Mouse (Mus musculus): ENCODE results near the gene Cbx6. TPM values are rescaled to one million over a fixed set of nuclear protein-coding genes. Genes with fewer than 3 reads are reported as not detected.

The Cbx6 gene
- total RNA-seq, 2 experiments from 2014 or later: 105 to 125 TPM

- no peak for DNase-seq
- intact Hi-C loops (cut with DNase I): no loop called here
Measured at GRCm38 (mm10) chr15:79807050-79807449, 27.4 kb downstream of the Cbx6 start.

- no peak for DNase-seq
- intact Hi-C loops (cut with DNase I): no loop called here
Measured at GRCm38 (mm10) chr15:79805246-79805645, 29.2 kb downstream of the Cbx6 start.

- peak; percentile 62 for DNase-seq
- intact Hi-C loops (cut with DNase I): no loop called here
Measured at GRCm38 (mm10) chr15:79804352-79805071, 30.0 kb downstream of the Cbx6 start, which contains the start of gene Nptxr. Nptxr (minus strand) TSS chr15:79804766.

GRCm38 (mm10) chr15:79803533-79804351 is 30.7 kb downstream of the Cbx6 start:
- intact Hi-C loops (cut with DNase I): no loop called here
- DNase-seq: no peak

GRCm38 (mm10) chr15:79802304-79802703 is 32.2 kb downstream of the Cbx6 start:
- peak; percentile 76 for DNase-seq
- intact Hi-C loops (cut with DNase I): no loop called here

GRCm38 (mm10) chr15:79801646-79802045 is 32.8 kb downstream of the Cbx6 start:
- DNase-seq: no peak
- intact Hi-C loops (cut with DNase I): no loop called here

- intact Hi-C loops (cut with DNase I): no loop called here
- no peak for DNase-seq
Measured at GRCm38 (mm10) chr15:79800701-79801100, 33.8 kb downstream of the Cbx6 start.

- no peak for DNase-seq
- intact Hi-C loops (cut with DNase I): no loop called here
Measured at GRCm38 (mm10) chr15:79798591-79798990, 35.9 kb downstream of the Cbx6 start.

GRCm38 (mm10) chr15:79797680-79798079 is 36.8 kb downstream of the Cbx6 start:
- intact Hi-C loops (cut with DNase I): no loop called here
- no peak for DNase-seq

GRCm38 (mm10) chr15:79797096-79797495 is 37.4 kb downstream of the Cbx6 start:
- intact Hi-C loops (cut with DNase I): no loop called here
- no peak for DNase-seq

GRCm38 (mm10) chr15:79796256-79796655 is 38.2 kb downstream of the Cbx6 start:
- intact Hi-C loops (cut with DNase I): no loop called here

GRCm38 (mm10) chr15:79794173-79794572 is 40.3 kb downstream of the Cbx6 start:
- DNase-seq: no peak
- intact Hi-C loops (cut with DNase I): no loop called here

More at GRCm38 (mm10) chr15:79796256-79796655, 38.2 kb downstream of the Cbx6 start:
- DNase-seq: peak; percentile 57

GRCm38 (mm10) chr15:79793076-79793475 is 41.4 kb downstream of the Cbx6 start:
- no peak for DNase-seq
- intact Hi-C loops (cut with DNase I): no loop called here

GRCm38 (mm10) chr15:79792455-79792854 is 42.0 kb downstream of the Cbx6 start:
- intact Hi-C loops (cut with DNase I): no loop called here
- DNase-seq: peak; percentile 42

- intact Hi-C loops (cut with DNase I): no loop called here
- no peak for DNase-seq
Measured at GRCm38 (mm10) chr15:79791502-79791901, 43.0 kb downstream of the Cbx6 start.

GRCm38 (mm10) chr15:79790905-79791304 is 43.6 kb downstream of the Cbx6 start:
- intact Hi-C loops (cut with DNase I): no loop called here
- no peak for DNase-seq

- no peak for DNase-seq
- intact Hi-C loops (cut with DNase I): no loop called here
Measured at GRCm38 (mm10) chr15:79790111-79790510, 44.4 kb downstream of the Cbx6 start.

GRCm38 (mm10) chr15:79787815-79788214 is 46.7 kb downstream of the Cbx6 start:
- intact Hi-C loops (cut with DNase I): no loop called here
- DNase-seq: no peak

- DNase-seq: no peak
- intact Hi-C loops (cut with DNase I): no loop called here
Measured at GRCm38 (mm10) chr15:79785056-79785455, 49.4 kb downstream of the Cbx6 start.

- DNase-seq: no peak
- intact Hi-C loops (cut with DNase I): no loop called here
Measured at GRCm38 (mm10) chr15:79777749-79778148, 56.7 kb downstream of the Cbx6 start, which contains the start of gene Dnal4. Dnal4 (minus strand) TSS chr15:79777849.

- DNase-seq: no peak
- intact Hi-C loops (cut with DNase I): no loop called here
Measured at GRCm38 (mm10) chr15:79775662-79776061, 58.8 kb downstream of the Cbx6 start.
